Comparison of ENCODE assay signal across 22 mouse cellular contexts in genomic region chr5:132702573-132702972, GRCm38 (mm10).
DNase-seq lines count a peak whose midpoint lies in the region; ATAC-seq and TF ChIP-seq lines count a peak whose summit lies in the region.
"Had no signal": no experiment of that assay in that cellular context is flagged by ENCODE, and none has a peak within 500 bp of the region (broad histone marks: within the 10 kb centered on the region; RNA-seq: fewer than 3 reads in every experiment).

No protein-coding gene starts in this region.

- H3K36me3 ChIP-seq in heart, embryonic 11.5 days (ENCODE audit: control insufficient read depth, insufficient read depth, low read length), result no peaks in the 10 kb centered on the region
- no peaks in the 10 kb centered on the region for H3K36me3 ChIP-seq in ES-E14 (ENCODE audit: control insufficient read depth, insufficient read depth, low read length, poor library complexity, severe bottlenecking)
- H3K36me3 ChIP-seq in embryonic facial prominence, embryonic 15.5 days, result no peaks in the 10 kb centered on the region
- H3K36me3 ChIP-seq: embryonic facial prominence, embryonic 13.5 days; forebrain, embryonic 10.5 days; forebrain, embryonic 12.5 days; G1E had no signal

- H3K4me1 ChIP-seq in heart, embryonic 11.5 days (ENCODE audit: control insufficient read depth, insufficient read depth, low read length), result no peaks in the 10 kb centered on the region
- H3K4me1 ChIP-seq in ES-E14 (ENCODE audit: control insufficient read depth in 2 of 2, insufficient read depth in 2 of 2, low read length in 2 of 2, poor library complexity in 1 of 2), result peaks cover 0 to 2% of the 10 kb centered on the region in 2 experiments; a peak in 3 of 4 replicates
- peaks cover 10% of the 10 kb centered on the region; the same call in 1 of the 2 replicates for H3K4me1 ChIP-seq in embryonic facial prominence, embryonic 15.5 days

- in situ Hi-C loops in ES-E14 (cut with MboI; ENCODE audit: low sequenced_read_pairs in 2 of 2, unreplicated experiment in 2 of 2), result no loop called here

- no peak overlapping the region for H3K4me3 ChIP-seq in heart, embryonic 11.5 days (ENCODE audit: low read depth, low read length)
- H3K4me3 ChIP-seq in ES-E14 (ENCODE audit: insufficient read depth in 1 of 2, low read depth in 1 of 2, low read length in 2 of 2, poor library complexity in 1 of 2, severe bottlenecking in 1 of 2), result no peak overlapping the region
- no peak overlapping the region for H3K4me3 ChIP-seq in embryonic facial prominence, embryonic 15.5 days (replicated peaks)
- H3K4me3 ChIP-seq: embryonic facial prominence, embryonic 13.5 days; erythroblast, embryonic 14.5 days; forebrain, embryonic 10.5 days; forebrain, embryonic 12.5 days had no signal

- no peak overlapping the region for H3K4me2 ChIP-seq in heart, embryonic 11.5 days
- H3K4me2 ChIP-seq in embryonic facial prominence, embryonic 15.5 days (replicated peaks), result no peak overlapping the region
- H3K4me2 ChIP-seq: embryonic facial prominence, embryonic 13.5 days; forebrain, embryonic 12.5 days had no signal

- ATAC-seq in heart, embryonic 11.5 days (replicated peaks; ENCODE audit: insufficient number of reproducible peaks, low FRiP score, low TSS enrichment), result no peak
- no peak for ATAC-seq in embryonic facial prominence, embryonic 15.5 days (ENCODE audit: insufficient number of reproducible peaks, low FRiP score, low TSS enrichment, low read depth)
- ATAC-seq: activated CD4-positive, CD25-positive, alpha-beta regulatory T cell, adult 4 months; forebrain, embryonic 14.5 days; forebrain, embryonic 16.5 days; Patski had no signal

- 70% methylated on average over 3 of the region's 3 CpGs for WGBS in heart, embryonic 11.5 days (ENCODE audit: insufficient replicate concordance)
- 46% methylated on average over 3 of the region's 3 CpGs for WGBS in embryonic facial prominence, embryonic 15.5 days

- peak; percentile 57 for DNase-seq in heart, adult 11 months
- DNase-seq in ES-E14 (ENCODE audit: low read depth, low spot score), result no peak
- no peak for DNase-seq in kidney, postnatal 10 days
- DNase-seq: adrenal gland, adult 8-10 months; adrenal gland, postnatal 14 days; adrenal gland, postnatal 36 days; cerebellum, adult 11-12 months; cerebellum, adult 2 months; cerebellum, adult 9-10 months; cerebellum, postnatal 10 days; cerebellum, postnatal 25 days had no signal

- H3K27me3 ChIP-seq in heart, embryonic 11.5 days (ENCODE audit: control insufficient read depth, insufficient read depth, low read length), result no peaks in the 10 kb centered on the region
- no peaks in the 10 kb centered on the region for H3K27me3 ChIP-seq in embryonic facial prominence, embryonic 15.5 days
- H3K27me3 ChIP-seq: embryonic facial prominence, embryonic 13.5 days; forebrain, embryonic 12.5 days; Patski had no signal

- H3K9ac ChIP-seq in heart, embryonic 11.5 days (ENCODE audit: low read depth, low read length), result no peak overlapping the region
- H3K9ac ChIP-seq in ES-E14 (ENCODE audit: insufficient read depth, low read depth, low read length, poor library complexity, severe bottlenecking), result no peak overlapping the region
- no peak overlapping the region for H3K9ac ChIP-seq in embryonic facial prominence, embryonic 15.5 days
- H3K9ac ChIP-seq: embryonic facial prominence, embryonic 13.5 days; forebrain, embryonic 12.5 days had no signal

- H3K27ac ChIP-seq in heart, embryonic 11.5 days (ENCODE audit: low read depth, low read length), result no peak overlapping the region
- H3K27ac ChIP-seq in ES-E14 (ENCODE audit: insufficient read depth, low read depth, low read length, poor library complexity, severe bottlenecking), result no peak overlapping the region
- peak overlapping the region; percentile 44; the same call in 1 of the 2 replicates for H3K27ac ChIP-seq in embryonic facial prominence, embryonic 15.5 days (replicated peaks)
- H3K27ac ChIP-seq: forebrain, embryonic 10.5 days; forebrain, embryonic 12.5 days had no signal

- H3K9me3 ChIP-seq in heart, embryonic 11.5 days (replicated peaks; ENCODE audit: control insufficient read depth, low read length), result no peaks in the 10 kb centered on the region
- no peaks in the 10 kb centered on the region for H3K9me3 ChIP-seq in ES-E14 (ENCODE audit: control insufficient read depth, insufficient read depth, low read depth, low read length)
- no peaks in the 10 kb centered on the region for H3K9me3 ChIP-seq in embryonic facial prominence, embryonic 15.5 days (replicated peaks)
- H3K9me3 ChIP-seq: embryonic facial prominence, embryonic 13.5 days; forebrain, embryonic 10.5 days; forebrain, embryonic 12.5 days had no signal

TF ChIP-seq in ES-E14, 5 proteins besides CTCF, POLR2A, EP300 and RAD21:
- TF ChIP-seq MAFK (IDR thresholded peaks at IDR 0.05; ENCODE audit: insufficient read depth, low read depth, low read length) (peak; percentile 53; the same call in 1 of the 2 replicates), CHD2 (IDR thresholded peaks at IDR 0.05; ENCODE audit: low read depth, low read length) (no peak)
